Mouse (Mus musculus) cerebellum, adult 2 months (tissue): ENCODE data around the gene Sf1. TPM values are rescaled to one million over a fixed set of nuclear protein-coding genes. Genes with fewer than 3 reads are reported as not detected.

ENCODE experiments used
- DNase-seq, 2 experiments: peaks; one replicate each; pipeline ENCODE4 v3.0.0; 2021
- H3K27ac ChIP-seq: fragments of 200-500 bp; 2 replicates; pipeline ENCODE4 v1.5.1; 2012; ENCODE audit warnings: low read length, control low read depth, inconsistent platforms; ENCODE audit not compliant: insufficient read depth
- H3K27me3 ChIP-seq: fragments of 200-500 bp; 2 replicates; pipeline ENCODE4 v1.6.1; 2012; ENCODE audit warnings: inconsistent platforms, mild to moderate bottlenecking, low read length, moderate library complexity; ENCODE audit not compliant: control insufficient read depth, insufficient read depth
- H3K4me1 ChIP-seq: fragments of 200-500 bp; 2 replicates; pipeline ENCODE4 v1.6.1; 2011; ENCODE audit warnings: low read length; ENCODE audit not compliant: control insufficient read depth, insufficient read depth
- H3K4me3 ChIP-seq: fragments of 200-500 bp; replicated peaks from 2 replicates; pipeline ENCODE3; 2011; ENCODE audit warnings: mild to moderate bottlenecking, low read depth, low read length, control low read depth; ENCODE audit not compliant: insufficient read depth
- CTCF ChIP-seq: fragments of 200-500 bp; IDR thresholded peaks from 2 replicates; pipeline ENCODE4 v1.5.1; 2011; ENCODE audit warnings: low read depth, mild to moderate bottlenecking, control low read depth, low read length, moderate library complexity, borderline replicate concordance; ENCODE audit not compliant: insufficient read depth
- POLR2A ChIP-seq: fragments of 200-500 bp; IDR thresholded peaks from 2 replicates; pipeline ENCODE4 v1.6.1; 2011; ENCODE audit warnings: low read length, control low read depth, borderline replicate concordance; ENCODE audit not compliant: insufficient read depth
- WGBS: fragments of 180-500 bp; shearing (Covaris S2); methylation state at CpG from one replicate; pipeline ENCODE4 v1.1.7; 2018; 5-methylcytosine and 5-hydroxymethylcytosine counted together
- polyA plus RNA-seq: library from polyadenylated mRNA; depleted of rRNA; stranded (reverse); fragments of >200 nt; gene quantifications from 2 replicates; pipeline ENCODE4 v1.2.3, GENCODE M21; 2012; rRNA removed

Gene Sf1
- polyA plus RNA-seq, 1 experiment = 175 TPM

DNA sequence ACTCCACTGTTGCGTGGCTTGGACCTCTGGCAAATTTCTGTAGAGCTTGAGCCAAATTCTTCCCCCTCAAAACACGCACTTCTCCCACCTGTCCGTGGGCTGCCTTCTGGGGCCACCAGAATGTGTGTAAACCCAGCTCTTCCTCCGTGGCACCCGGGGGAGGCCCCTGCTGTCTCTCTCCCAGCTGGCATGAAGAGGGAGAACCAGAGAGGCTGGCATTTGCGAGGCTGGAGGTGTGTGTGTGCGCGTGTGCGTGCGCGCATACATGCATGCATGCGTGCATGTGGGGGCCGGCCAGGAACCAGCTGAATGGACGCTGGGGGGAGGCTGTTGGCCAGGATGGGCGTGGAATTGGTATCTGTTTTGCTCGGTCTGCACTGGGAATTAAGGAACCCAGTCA lies 59.8 kb downstream of the Sf1 start:
- peak; percentile 39 to 40 for DNase-seq
- H3K27me3 ChIP-seq = no peaks in the 10 kb centered on the region
- 16% methylated on average over 16 of the region's 16 CpGs for WGBS
- H3K4me3 ChIP-seq = no peak overlapping the region
- TF ChIP-seq POLR2A (no peak), CTCF (no peak)
- peaks cover 63% of the 10 kb centered on the region for H3K4me1 ChIP-seq
- H3K27ac ChIP-seq = peak overlapping the region; percentile 4; the same call in 1 of the 2 replicates

DNA sequence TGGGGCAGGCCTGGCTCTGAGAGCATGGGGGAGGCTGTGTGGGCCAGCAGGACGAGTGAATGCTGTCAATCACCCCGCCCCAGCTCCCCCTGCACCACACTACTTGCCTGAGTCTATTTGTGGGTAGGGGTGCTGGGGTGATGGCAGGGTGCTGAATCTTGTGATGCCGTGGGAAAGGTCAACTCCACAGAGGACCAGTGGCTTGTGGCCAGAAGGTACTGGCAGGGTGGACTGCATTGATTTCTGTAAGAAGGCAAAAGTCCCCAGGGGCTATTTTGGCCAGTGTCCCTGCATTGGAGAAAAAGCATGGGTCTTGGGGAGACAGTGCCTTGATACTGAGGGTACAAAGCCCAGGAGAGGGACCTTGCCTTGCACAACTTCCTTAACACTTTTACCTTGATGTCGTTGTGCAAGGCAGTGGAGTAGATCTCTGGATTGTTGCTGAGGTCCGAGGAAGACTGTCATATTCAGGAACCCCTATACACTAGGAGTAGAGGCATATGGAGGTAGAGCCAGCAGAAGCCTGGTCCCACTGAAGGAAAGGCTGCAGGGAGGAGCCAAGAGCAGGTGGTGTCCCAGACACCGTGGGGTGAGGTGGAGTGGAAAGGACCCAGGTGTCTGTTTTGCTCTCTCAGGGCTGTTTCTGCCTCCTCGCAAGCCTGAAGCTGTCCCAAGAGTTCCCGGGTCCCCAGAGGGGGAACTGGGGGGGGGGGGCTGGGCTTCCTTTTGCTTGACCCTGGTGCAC lies 60.8 kb downstream of the Sf1 start:
- WGBS = 22% methylated on average over 8 of the region's 8 CpGs
- Histone ChIP-seq H3K4me1 (peaks cover 71% of the 10 kb centered on the region), H3K4me3 (no peak overlapping the region), H3K27ac (peak overlapping the region; percentile 34; the same call in 1 of the 2 replicates), H3K27me3 (no peaks in the 10 kb centered on the region)
- DNase-seq = peak; percentile 50 to 55
- TF ChIP-seq CTCF (no peak), POLR2A (no peak)

DNA sequence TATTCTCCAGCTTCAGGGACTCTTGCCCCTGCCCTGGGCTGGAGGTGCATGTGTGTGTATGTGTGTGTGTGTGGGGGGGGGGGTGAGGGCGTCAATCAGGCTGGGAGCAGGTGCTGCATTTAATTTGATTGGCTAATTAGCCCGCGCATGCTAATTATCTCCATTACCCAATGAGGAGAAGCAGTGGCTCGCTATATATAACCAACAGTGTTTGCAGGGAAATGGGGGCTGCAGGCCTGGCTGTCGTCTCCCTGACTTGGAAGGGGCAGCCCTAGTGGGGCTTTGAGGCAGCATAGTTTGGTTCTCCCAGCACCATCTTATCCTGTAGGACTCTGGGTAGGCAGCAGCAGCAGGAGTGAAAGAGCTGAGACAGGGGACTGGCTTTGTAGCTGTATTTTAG lies 62.1 kb downstream of the Sf1 start:
- WGBS = 69% methylated on average over 5 of the region's 5 CpGs
- Histone ChIP-seq H3K4me3 (no peak overlapping the region), H3K27ac (no peak overlapping the region), H3K4me1 (peaks cover 81% of the 10 kb centered on the region), H3K27me3 (no peaks in the 10 kb centered on the region)
- no peak for TF ChIP-seq POLR2A
- no peak for TF ChIP-seq CTCF
- DNase-seq = no peak

DNA sequence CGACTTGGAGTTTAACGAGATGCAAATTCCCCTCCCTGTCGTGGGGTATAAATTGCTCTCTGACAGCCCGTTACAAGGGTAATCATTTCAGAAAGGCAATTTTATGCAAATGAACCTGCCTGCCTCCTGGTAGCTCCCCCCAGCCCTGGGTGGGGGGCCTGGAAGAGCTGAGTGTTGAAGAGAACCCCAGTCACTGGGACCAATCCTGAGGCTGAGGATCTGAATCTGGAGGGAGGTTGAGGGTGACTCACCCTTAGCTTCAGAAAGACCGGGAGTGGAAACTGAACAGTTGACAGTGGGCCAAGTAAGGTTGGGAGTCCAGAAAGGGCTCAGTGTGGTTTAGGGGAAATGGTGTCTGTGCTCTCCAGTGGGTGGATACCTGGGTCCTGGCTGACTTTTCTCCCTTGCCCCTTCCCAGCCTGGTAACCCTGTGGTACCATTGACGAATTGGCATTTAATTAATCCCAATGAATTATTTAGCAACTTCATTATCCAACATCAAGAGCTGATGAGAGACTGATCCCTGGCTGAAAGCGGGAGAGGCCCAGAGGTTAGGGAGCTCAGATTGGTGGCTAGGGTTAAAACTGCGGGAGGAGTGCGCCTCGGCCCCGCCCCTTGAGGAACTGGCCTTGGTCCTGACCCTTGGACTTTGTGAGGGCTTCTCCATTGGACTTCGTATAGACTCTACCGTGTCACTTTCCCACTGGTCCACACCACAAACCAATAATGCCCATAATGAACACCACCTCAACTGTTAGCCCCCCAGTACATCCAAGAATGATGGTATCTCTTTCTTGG lies 63.4 kb downstream of the Sf1 start:
- TF ChIP-seq CTCF = no peak
- TF ChIP-seq POLR2A = no peak
- H3K27ac ChIP-seq = peak overlapping the region; percentile 41; the same call in 1 of the 2 replicates
- peaks cover 78% of the 10 kb centered on the region for H3K4me1 ChIP-seq
- WGBS = 61% methylated on average over 13 of the region's 13 CpGs
- H3K4me3 ChIP-seq = no peak overlapping the region
- DNase-seq = peak; percentile 65 to 84
- no peaks in the 10 kb centered on the region for H3K27me3 ChIP-seq

Other genes with a start within 250 kb of the Sf1 start
- 33.8 and 35.9 TPM in 2 replicates for gene Sac3d1, start 245.0 kb upstream of the Sf1 start, polyA plus RNA-seq
- 66.7 and 67.9 TPM in 2 replicates for gene Snx15, start 235.4 kb upstream of the Sf1 start, polyA plus RNA-seq
- gene Batf2, start 222.7 kb upstream of the Sf1 start, polyA plus RNA-seq = 0.29 and 0.54 TPM in 2 replicates
- 174 and 188 TPM in 2 replicates for gene Arl2, start 222.1 kb upstream of the Sf1 start, polyA plus RNA-seq
- gene Majin, start 179.3 kb upstream of the Sf1 start, polyA plus RNA-seq = 0.08 TPM in 2 replicates
- gene Gpha2, start 137.3 kb upstream of the Sf1 start, polyA plus RNA-seq = 0.21 TPM in 1 of 2 replicates, not detected in the other
- gene Ppp2r5b, start 127.8 kb upstream of the Sf1 start, polyA plus RNA-seq = 243 and 258 TPM in 2 replicates
- gene Atg2a, start 122.0 kb upstream of the Sf1 start, polyA plus RNA-seq = 40.8 and 41.1 TPM in 2 replicates
- gene Ehd1, start 87.0 kb upstream of the Sf1 start, polyA plus RNA-seq = 168 and 220 TPM in 2 replicates
- gene Cdc42bpg, start 57.2 kb upstream of the Sf1 start, polyA plus RNA-seq = 33.1 and 36.5 TPM in 2 replicates
- 84.1 and 85.5 TPM in 2 replicates for gene Men1, start 28.7 kb upstream of the Sf1 start, polyA plus RNA-seq
- gene Map4k2, start 22.6 kb upstream of the Sf1 start, polyA plus RNA-seq = 317 and 326 TPM in 2 replicates
- gene Pygm, start 20.7 kb downstream of the Sf1 start, polyA plus RNA-seq = 90.1 and 101 TPM in 2 replicates
- 78.5 and 90.1 TPM in 2 replicates for gene Rasgrp2, start 35.6 kb downstream of the Sf1 start, polyA plus RNA-seq
- 420 and 504 TPM in 2 replicates for gene Nrxn2, start 55.0 kb downstream of the Sf1 start, polyA plus RNA-seq
- gene Slc22a12, start 179.3 kb downstream of the Sf1 start, polyA plus RNA-seq = 0.15 and 0.24 TPM in 2 replicates